Mouse (Mus musculus) left cerebral cortex, postnatal 4 days (tissue): Measurements from ENCODE around the gene Fcamr. TPM values are rescaled to one million over a fixed set of nuclear protein-coding genes. Genes with fewer than 3 reads are reported as not detected.
A peak's percentile ranks its signal among the peaks of the same experiment; 100 is the strongest.

Experiments used
- DNase-seq: peaks from one replicate; pipeline ENCODE4 v3.0.0-alpha.2; 2022
- intact Hi-C: fragments of 180-260 bp; cut with DNase I; formaldehyde crosslinking; loops from one replicate; pipeline ENCODE4 v1.15.1; 2025
- total RNA-seq, 2 experiments: library from RNA; stranded (reverse); gene quantifications; 2 replicates each; pipeline ENCODE4 v1.2.3; 2021

Gene Fcamr
- not detected for total RNA-seq

GRCm38 (mm10) chr1:130800602-130801001 is at the start of gene Fcamr:
TSS of gene Fcamr (plus strand) at chr1:130800902.
- intact Hi-C loops, result no loop called here

GRCm38 (mm10) chr1:130759689-130760088 is 41.0 kb upstream of the Fcamr start:
- DNase-seq, result no peak
- intact Hi-C loops, result no loop called here

More at GRCm38 (mm10) chr1:130800602-130801001, at the start of gene Fcamr:
- DNase-seq, result no peak

- intact Hi-C loops, result no loop called here
- DNase-seq, result no peak
Measured at GRCm38 (mm10) chr1:130761597-130761996, 39.1 kb upstream of the Fcamr start.

GRCm38 (mm10) chr1:130762045-130762760 is 38.5 kb upstream of the Fcamr start:
- intact Hi-C loops, result no loop called here
- DNase-seq, result no peak

- no peak for DNase-seq
- intact Hi-C loops, result no loop called here
Measured at GRCm38 (mm10) chr1:130764027-130764461, 36.7 kb upstream of the Fcamr start.

GRCm38 (mm10) chr1:130767066-130767465 is 33.6 kb upstream of the Fcamr start:
- DNase-seq, result no peak
- intact Hi-C loops, result no loop called here

GRCm38 (mm10) chr1:130769925-130770324 is 30.8 kb upstream of the Fcamr start:
- no peak for DNase-seq
- intact Hi-C loops, result no loop called here

GRCm38 (mm10) chr1:130770487-130770886 is 30.2 kb upstream of the Fcamr start:
- intact Hi-C loops, result no loop called here
- no peak for DNase-seq

GRCm38 (mm10) chr1:130770981-130771494 is 29.7 kb upstream of the Fcamr start:
- intact Hi-C loops, result no loop called here
- DNase-seq, result no peak

- intact Hi-C loops, result no loop called here
- DNase-seq, result no peak
Measured at GRCm38 (mm10) chr1:130775234-130775633, 25.5 kb upstream of the Fcamr start.

- intact Hi-C loops, result no loop called here
- no peak for DNase-seq
Measured at GRCm38 (mm10) chr1:130775691-130776331, 24.9 kb upstream of the Fcamr start.

- no peak for DNase-seq
- intact Hi-C loops, result no loop called here
Measured at GRCm38 (mm10) chr1:130776645-130777044, 24.1 kb upstream of the Fcamr start.

GRCm38 (mm10) chr1:130779867-130780266 is 20.8 kb upstream of the Fcamr start:
- intact Hi-C loops, result no loop called here
- no peak for DNase-seq

- peak; percentile 8 for DNase-seq
- intact Hi-C loops, result no loop called here
Measured at GRCm38 (mm10) chr1:130784054-130784453, 16.6 kb upstream of the Fcamr start.

GRCm38 (mm10) chr1:130787001-130787400 is 13.7 kb upstream of the Fcamr start:
- intact Hi-C loops, result loop anchor here (5.0 kb wide), 1 partner anchor 270 kb away; no protein-coding TSS in a partner anchor
- DNase-seq, result peak; percentile 5

GRCm38 (mm10) chr1:130789512-130790451 is 10.9 kb upstream of the Fcamr start:
- no peak for DNase-seq
- intact Hi-C loops, result loop anchor here (5.0 kb wide), 1 partner anchor 268 kb away; no protein-coding TSS in a partner anchor

GRCm38 (mm10) chr1:130795331-130795730 is 5.4 kb upstream of the Fcamr start:
- intact Hi-C loops, result no loop called here

GRCm38 (mm10) chr1:130796967-130797684 is 3.6 kb upstream of the Fcamr start:
- intact Hi-C loops, result no loop called here
- peak; percentile 52 for DNase-seq

More at GRCm38 (mm10) chr1:130795331-130795730, 5.4 kb upstream of the Fcamr start:
- DNase-seq, result no peak

GRCm38 (mm10) chr1:130798037-130798436 is 2.7 kb upstream of the Fcamr start:
- no peak for DNase-seq
- intact Hi-C loops, result no loop called here

- no peak for DNase-seq
- intact Hi-C loops, result no loop called here
Measured at GRCm38 (mm10) chr1:130798551-130798950, 2.2 kb upstream of the Fcamr start.
